In genomic region chr13:41709475-41710227, GRCm38 (mm10) we compare ENCODE assay signal across 9 mouse cellular contexts.
DNase-seq lines count a peak whose midpoint lies in the region; ATAC-seq and TF ChIP-seq lines count a peak whose summit lies in the region.
"Had no signal": no experiment of that assay in that cellular context is flagged by ENCODE, and none has a peak within 500 bp of the region (broad histone marks: within the 10 kb centered on the region; RNA-seq: fewer than 3 reads in every experiment).

No protein-coding gene starts in this region.

- TF ChIP-seq EP300 in liver, postnatal 0 days (IDR thresholded peaks at IDR 0.05; ENCODE audit: low read depth), result no peak

- H3K4me3 ChIP-seq in bone marrow, adult 2 months (replicated peaks; ENCODE audit: control insufficient read depth, low read depth, low read length), result no peak overlapping the region
- H3K4me3 ChIP-seq in liver, postnatal 0 days (ENCODE audit: low read depth, low read length), result no peak overlapping the region
- no peak overlapping the region for H3K4me3 ChIP-seq in olfactory bulb, adult 2 months (ENCODE audit: insufficient read depth, low read depth, low read length)
- H3K4me3 ChIP-seq: erythroblast, embryonic 14.5 days had no signal

- intact Hi-C loops in heart, postnatal 10 days (cut with DNase I), result loop anchor here (1.0 to 5.0 kb wide), 6 partner anchors 339 to 877 kb away; partner anchors contain the start of gene Edn1

- no peak overlapping the region for H3K4me2 ChIP-seq in liver, postnatal 0 days (ENCODE audit: low read depth, low read length)

- H3K36me3 ChIP-seq in liver, postnatal 0 days (replicated peaks; ENCODE audit: insufficient read depth, low read length), result no peaks in the 10 kb centered on the region

- H3K27ac ChIP-seq in bone marrow, adult 2 months (ENCODE audit: control insufficient read depth, insufficient read depth, low read depth, low read length, poor library complexity), result no peak overlapping the region
- no peak overlapping the region for H3K27ac ChIP-seq in liver, postnatal 0 days (ENCODE audit: low read depth)
- no peak overlapping the region for H3K27ac ChIP-seq in olfactory bulb, adult 2 months (ENCODE audit: insufficient read depth, low read depth, low read length)

- DNase-seq in fibroblast of lung, adult 2 months (ENCODE audit: low read depth), result peak; percentile 77
- peak; percentile 92 to 94 for DNase-seq in heart, postnatal 10 days
- DNase-seq in kidney, postnatal 25 days, result peak; percentile 88 to 97
- DNase-seq in liver, postnatal 0 days, result peak; percentile 82
- peak; percentile 58 for DNase-seq in testis, postnatal 14 days (ENCODE audit: low spot score)

- no peaks in the 10 kb centered on the region for H3K27me3 ChIP-seq in liver, postnatal 0 days (ENCODE audit: insufficient read depth, low read length)

- ATAC-seq in CD4-positive, CD25-positive, alpha-beta regulatory T cell, adult 4 months, result peak; percentile 58
- ATAC-seq in liver, postnatal 0 days, result no peak

- no peaks in the 10 kb centered on the region for H3K4me1 ChIP-seq in bone marrow, adult 2 months (ENCODE audit: control insufficient read depth, insufficient read depth, low read length)
- H3K4me1 ChIP-seq in liver, postnatal 0 days (ENCODE audit: insufficient read depth), result no peaks in the 10 kb centered on the region
- H3K4me1 ChIP-seq in olfactory bulb, adult 2 months (ENCODE audit: control insufficient read depth, insufficient read depth, low read length), result 0 out of 2 replicates have a peak, but pooled peaks cover 2% of the 10 kb centered on the region

- TF ChIP-seq CTCF in bone marrow, adult 2 months (IDR thresholded peaks at IDR 0.05; ENCODE audit: control insufficient read depth, insufficient read depth, low read length), result peak; percentile 60
- TF ChIP-seq CTCF in liver, postnatal 0 days (IDR thresholded peaks at IDR 0.05; ENCODE audit: low read depth), result peak; percentile 80
- TF ChIP-seq CTCF in olfactory bulb, adult 2 months (IDR thresholded peaks at IDR 0.05; ENCODE audit: insufficient read depth, low read depth, low read length), result peak; percentile 51

- TF ChIP-seq POLR2A in bone marrow, adult 2 months (IDR thresholded peaks at IDR 0.05; ENCODE audit: borderline replicate concordance, control insufficient read depth, low read depth, low read length), result no peak
- no peak for TF ChIP-seq POLR2A in olfactory bulb, adult 2 months (IDR thresholded peaks at IDR 0.05; ENCODE audit: insufficient read depth, low read depth, low read length)

- no peak overlapping the region for H3K9ac ChIP-seq in liver, postnatal 0 days (replicated peaks)

- H3K9me3 ChIP-seq in liver, postnatal 0 days (ENCODE audit: low read length), result no peaks in the 10 kb centered on the region

- WGBS in bone marrow, adult 2 months, result 39% methylated on average over 24 of the region's 24 CpGs
- WGBS in liver, postnatal 0 days (ENCODE audit: insufficient replicate concordance), result 35% methylated on average over 24 of the region's 24 CpGs
- WGBS in olfactory bulb, adult 2 months, result 29% methylated on average over 24 of the region's 24 CpGs
